Mouse (Mus musculus) CD4-positive, CD25-positive, alpha-beta regulatory T cell, adult 2 months (primary cell): Measurements from ENCODE around the gene Tyw1.

Experiments
- DNase-seq: peaks from one replicate; pipeline ENCODE4 v3.0.0-alpha.2; 2012; ENCODE audit warnings: low read depth, low spot score

Tyw1 gene

DNA sequence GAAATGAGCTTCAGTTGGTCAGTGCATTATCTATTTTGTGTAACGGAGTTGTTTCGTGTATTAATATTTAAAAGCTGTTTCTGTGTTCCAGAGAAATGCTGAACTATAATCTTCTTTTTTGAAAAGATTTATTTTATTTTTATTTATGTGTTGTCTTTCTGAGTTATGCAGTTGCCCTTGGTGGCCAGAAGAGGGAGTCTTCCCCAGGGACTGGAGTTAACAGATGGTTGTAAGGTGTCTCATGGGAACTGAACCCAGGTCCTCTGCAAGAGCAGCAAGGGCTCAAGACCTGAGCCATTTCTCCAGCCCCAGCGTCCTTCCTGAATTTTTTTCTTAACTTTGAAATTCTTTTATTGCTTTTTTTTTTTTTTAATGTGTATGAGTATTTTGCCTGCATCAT is 59.5 kb downstream of the Tyw1 start:
- peak; percentile 7 for DNase-seq

GRCm38 (mm10) chr5:130316321-130316720 is 60.9 kb downstream of the Tyw1 start:
- DNase-seq = no peak

- no peak for DNase-seq
Observed at GRCm38 (mm10) chr5:130319783-130320182, 64.4 kb downstream of the Tyw1 start.

GRCm38 (mm10) chr5:130320485-130320884 is 65.1 kb downstream of the Tyw1 start:
- DNase-seq = no peak

DNA sequence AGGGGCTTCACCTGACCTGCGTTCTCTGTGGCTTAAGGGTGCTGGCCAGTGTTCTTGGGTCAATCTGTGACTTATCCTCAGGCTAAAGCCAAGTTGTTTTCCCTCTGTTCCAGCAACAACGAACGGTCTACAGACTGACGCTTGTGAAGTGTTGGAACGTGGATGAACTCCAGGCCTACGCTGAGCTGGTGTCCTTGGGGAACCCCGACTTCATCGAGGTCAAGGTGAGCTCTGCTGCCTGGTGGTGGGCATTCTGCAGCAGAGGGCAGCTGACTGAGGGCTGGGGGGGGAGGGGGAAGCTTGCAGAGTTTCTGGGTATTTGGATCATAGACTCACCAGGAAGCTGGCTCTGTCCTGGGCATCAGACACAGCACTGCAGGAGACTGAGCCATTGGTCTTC is 70.1 kb downstream of the Tyw1 start:
- DNase-seq = no peak

DNA sequence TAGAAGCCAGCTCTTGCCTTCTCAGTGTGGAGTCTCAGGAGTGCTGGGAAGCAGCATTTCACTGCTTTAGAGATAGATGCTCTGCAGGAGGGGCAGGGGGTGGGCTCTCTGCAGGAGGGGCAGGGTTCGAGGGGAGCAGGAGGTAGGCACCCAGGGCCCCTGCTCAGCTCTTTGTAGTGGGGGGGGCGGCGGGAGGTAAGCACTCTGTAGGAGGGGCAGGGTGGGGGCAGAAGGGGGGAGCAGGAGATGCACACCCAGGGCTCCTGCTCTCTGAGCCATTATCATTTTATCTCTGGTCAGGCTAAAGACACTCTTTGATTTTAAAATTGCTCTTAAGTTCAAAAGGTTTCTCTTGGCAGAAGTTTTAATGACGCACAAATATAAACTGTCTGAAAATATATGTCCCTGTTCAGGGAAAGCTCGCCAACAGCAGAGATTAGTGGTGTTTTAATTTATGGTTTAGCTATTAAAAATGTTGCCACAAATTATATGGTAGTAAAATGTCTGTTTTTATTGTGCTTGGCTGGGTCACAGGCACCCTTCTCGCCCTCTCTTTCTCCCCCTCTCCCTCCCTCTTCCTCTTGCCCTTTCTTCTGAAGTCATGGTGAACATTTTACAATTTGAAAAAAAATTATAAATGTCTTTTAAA is 72.3 kb downstream of the Tyw1 start:
- DNase-seq = no peak

- DNase-seq = no peak
Observed at GRCm38 (mm10) chr5:130328366-130328765, 72.9 kb downstream of the Tyw1 start.

GRCm38 (mm10) chr5:130329889-130330288 is 74.5 kb downstream of the Tyw1 start:
- DNase-seq = no peak

DNA sequence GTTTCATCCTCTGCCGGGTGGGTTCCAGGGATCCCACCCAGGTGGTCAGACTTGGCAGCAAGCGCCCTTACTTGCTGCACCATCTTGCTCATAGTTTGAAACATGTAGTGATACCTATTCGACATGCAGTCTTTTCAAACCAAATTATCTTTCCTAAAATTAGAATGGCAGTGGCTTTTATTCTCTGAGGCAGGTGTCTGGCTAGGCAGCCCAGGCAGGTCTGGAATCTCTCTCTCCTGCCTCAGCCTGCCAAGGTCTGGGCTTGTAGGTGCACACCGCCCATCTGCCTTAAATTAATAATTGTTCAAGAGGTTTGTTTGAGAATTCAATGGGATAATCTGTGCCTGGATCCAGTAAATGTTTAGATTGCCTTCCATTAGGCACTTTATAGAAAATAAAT is 75.4 kb downstream of the Tyw1 start:
- no peak for DNase-seq

- no peak for DNase-seq
Observed at GRCm38 (mm10) chr5:130331206-130331605, 75.8 kb downstream of the Tyw1 start.

- no peak for DNase-seq
Observed at GRCm38 (mm10) chr5:130333566-130333965, 78.1 kb downstream of the Tyw1 start.

GRCm38 (mm10) chr5:130333971-130334370 is 78.6 kb downstream of the Tyw1 start:
- DNase-seq = no peak

DNA sequence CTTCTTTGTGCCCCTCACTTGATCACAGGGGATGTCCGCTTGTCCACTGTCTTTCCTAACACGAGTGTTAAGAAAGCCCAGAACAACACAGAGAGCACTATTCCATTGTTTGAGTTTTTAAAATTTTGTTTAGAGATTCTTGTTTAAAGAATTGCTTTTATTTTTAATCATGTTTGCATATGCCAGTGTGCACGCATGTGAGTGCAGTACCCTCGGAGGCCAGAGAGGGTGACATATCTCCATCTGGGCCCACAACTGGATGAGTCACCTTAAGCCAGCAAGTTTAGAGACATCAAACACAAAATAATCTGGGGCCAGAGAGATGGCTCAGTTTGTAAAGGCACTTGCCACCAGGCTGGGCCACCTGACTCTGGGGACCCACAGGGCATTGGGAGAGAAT is 80.0 kb downstream of the Tyw1 start:
- no peak for DNase-seq

DNA sequence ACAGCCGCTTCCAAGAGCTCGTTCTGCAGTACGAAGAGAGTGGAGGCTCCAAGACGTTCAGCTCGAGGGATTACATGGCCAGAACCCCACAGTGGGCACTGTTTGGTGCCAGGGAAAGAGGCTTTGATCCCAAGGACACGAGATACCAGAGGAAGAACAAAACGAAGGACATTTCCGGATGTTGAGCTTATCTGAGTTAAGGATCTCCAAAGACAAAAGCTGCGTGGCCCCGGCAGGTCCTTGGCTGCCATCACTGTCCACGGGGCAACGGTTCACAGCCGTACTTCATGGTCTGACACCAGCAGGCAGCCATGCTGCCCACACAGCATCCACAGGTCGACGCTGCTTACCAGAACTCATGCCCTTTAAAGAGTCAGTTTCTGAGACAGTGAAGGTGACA is 85.2 kb downstream of the Tyw1 start:
- no peak for DNase-seq

- DNase-seq = no peak
Observed at GRCm38 (mm10) chr5:130344999-130345398, 89.6 kb downstream of the Tyw1 start.

DNA sequence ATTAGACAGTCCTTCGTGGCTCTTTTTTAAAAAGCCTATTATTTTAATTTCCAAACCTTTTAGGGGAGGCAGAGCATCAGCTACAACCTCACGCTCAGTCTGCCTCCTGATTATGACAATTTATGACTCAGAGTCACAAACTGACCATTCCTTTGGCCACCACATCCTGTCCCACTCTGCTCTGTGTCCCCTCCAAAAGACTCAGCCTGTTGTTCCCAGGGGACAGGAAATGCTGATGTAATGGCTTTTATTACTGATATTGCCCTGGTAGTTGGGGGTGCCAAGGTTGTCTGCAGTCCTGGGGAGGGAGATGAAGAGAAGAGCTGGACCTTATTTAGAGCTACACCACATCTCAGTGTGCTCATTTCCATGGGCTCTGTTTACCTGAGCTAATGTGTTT is 90.5 kb downstream of the Tyw1 start:
- DNase-seq = no peak

DNA sequence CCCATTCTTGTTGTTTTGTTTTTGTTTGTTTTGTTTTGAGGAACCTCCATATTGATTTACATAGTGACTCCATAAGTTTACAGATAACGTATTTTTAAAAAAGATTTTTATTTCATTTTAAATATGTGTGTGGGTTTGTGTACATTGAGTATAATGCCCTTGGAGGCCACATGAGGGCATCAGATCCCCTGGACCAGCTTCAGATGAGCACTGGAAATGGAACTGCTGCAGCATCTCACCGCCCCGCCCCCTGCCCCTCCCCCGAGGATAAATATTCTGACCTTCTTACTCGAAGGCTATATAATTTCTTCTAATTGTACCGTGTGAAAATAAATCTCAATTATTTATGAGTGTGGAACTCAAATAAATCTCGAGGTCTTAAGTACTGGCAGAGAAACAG is 99.8 kb downstream of the Tyw1 start:
- no peak for DNase-seq

- no peak for DNase-seq
Observed at GRCm38 (mm10) chr5:130363111-130363510, 107.7 kb downstream of the Tyw1 start.

DNA sequence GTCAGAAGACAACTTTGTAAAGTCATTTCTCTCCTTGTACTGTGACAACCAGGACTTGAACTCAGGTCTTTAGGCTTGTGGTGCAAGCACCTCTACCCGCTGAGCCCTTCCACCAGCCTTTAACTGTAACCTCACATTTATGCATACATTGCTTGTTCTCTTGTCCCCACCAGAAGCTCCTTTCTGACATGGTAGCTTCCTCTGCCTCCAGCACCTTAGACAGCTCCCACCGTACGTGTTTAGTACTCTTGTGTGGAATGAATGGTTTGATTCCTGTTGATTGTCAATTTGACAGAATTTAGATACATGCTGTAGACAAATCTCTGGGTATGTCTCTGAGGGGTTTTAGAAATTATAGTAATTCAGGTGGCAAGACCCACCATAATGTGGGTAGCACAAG is 108.4 kb downstream of the Tyw1 start:
- no peak for DNase-seq

GRCm38 (mm10) chr5:130368236-130368635 is 112.8 kb downstream of the Tyw1 start:
- no peak for DNase-seq

- DNase-seq = no peak
Observed at GRCm38 (mm10) chr5:130369237-130369636, 113.8 kb downstream of the Tyw1 start, which contains the start of gene Caln1. TSS of gene Caln1 (plus strand) at chr5:130369455.

- no peak for DNase-seq
Observed at GRCm38 (mm10) chr5:130375411-130375810, 120.0 kb downstream of the Tyw1 start.

- no peak for DNase-seq
Observed at GRCm38 (mm10) chr5:130384222-130384912, 128.9 kb downstream of the Tyw1 start, which contains the start of gene A330070K13Rik. TSS of gene A330070K13Rik (minus strand) at chr5:130384631.
